Mouse (Mus musculus): ENCODE results near the gene Fosl1. TPM values are rescaled to one million over a fixed set of nuclear protein-coding genes. Genes with fewer than 3 reads are reported as not detected.
"Not testable (repeated sequence)": the region's sequence is repeated elsewhere in the genome, so short reads cannot be mapped to it uniquely, and the experiment has no call there.

Gene Fosl1
- not detected in 2 replicates for polyA plus RNA-seq (2014; fragmentation: Nextera tagmentation; extraction: Ambion mirVana)

DNA sequence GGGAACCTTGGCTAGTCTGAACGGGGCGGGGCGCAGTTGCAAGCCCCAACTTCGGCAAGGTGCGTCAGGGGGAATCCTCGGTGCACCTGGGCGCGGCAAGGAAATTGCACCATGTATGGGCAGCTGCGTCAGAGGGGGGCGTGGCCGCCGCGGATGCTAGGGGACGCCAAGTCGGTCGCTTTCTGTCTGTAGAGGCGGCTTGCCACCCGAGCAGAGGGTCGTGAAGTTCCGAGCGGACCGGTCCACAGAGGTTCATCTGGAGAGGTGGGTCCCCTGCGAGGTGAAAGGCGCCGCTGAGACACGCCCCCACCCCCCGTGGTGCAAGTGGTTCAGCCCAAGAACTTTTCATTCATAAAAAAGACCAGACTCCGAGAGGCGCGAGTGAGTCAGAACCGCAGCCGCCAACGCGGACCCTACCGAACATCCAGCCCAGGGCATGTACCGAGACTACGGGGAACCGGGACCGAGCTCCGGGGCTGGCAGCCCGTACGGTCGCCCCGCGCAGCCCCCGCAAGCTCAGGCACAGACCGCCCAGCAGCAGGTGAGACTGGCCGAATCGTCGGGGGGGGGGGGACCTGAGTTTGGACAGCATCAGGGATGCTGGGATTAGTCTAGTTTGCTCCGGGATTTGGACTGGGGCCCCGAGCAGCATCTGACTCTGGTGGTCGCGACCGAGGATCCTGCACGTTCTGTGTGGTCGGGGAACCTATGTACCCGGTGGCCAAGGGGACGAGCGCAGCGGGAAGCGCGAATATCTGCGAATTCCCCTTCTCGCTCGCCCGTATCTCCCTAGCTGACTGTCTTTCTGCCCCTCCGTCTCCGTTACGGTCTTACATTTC is at the start of gene Fosl1:
Gene Fosl1, plus strand, starts transcription at position 33 of the 839 bp plus-strand sequence.
- DNase-seq (ENCODE audit: low spot score) (peak; percentile 83), ATAC-seq (replicated peaks; ENCODE audit: low FRiP score) (peak; percentile 63; the same call in 1 of the 2 replicates)
- H3K4me1 ChIP-seq (replicated peaks; ENCODE audit: control insufficient read depth, insufficient read depth, low read length), result peaks cover 13% of the 10 kb centered on the region
- H3K9me3 ChIP-seq (ENCODE audit: control insufficient read depth, low read length), result no peaks in the 10 kb centered on the region
- peaks cover 36% of the 10 kb centered on the region for H3K27me3 ChIP-seq (ENCODE audit: control insufficient read depth, insufficient read depth, low read length)
- H3K4me2 ChIP-seq (ENCODE audit: low read depth, low read length, severe bottlenecking), result peak within 1 kb of the TSS; percentile 97
- WGBS, result under 1% methylated on average over 70 of the region's 70 CpGs
- H3K4me3 ChIP-seq (ENCODE audit: low read depth, low read length), result peak within 1 kb of the TSS; percentile 50
- H3K36me3 ChIP-seq (ENCODE audit: control insufficient read depth, insufficient read depth, low read length), result no peaks in the 10 kb centered on the region
- H3K27ac ChIP-seq (ENCODE audit: low read depth, low read length), result no peak within 1 kb of the TSS
- H3K9ac ChIP-seq (ENCODE audit: low read length), result peak within 1 kb of the TSS; percentile 45; the same call in 1 of the 2 replicates

- H3K4me2 ChIP-seq (ENCODE audit: low read depth, low read length, severe bottlenecking); H3K9me3 ChIP-seq (ENCODE audit: control insufficient read depth, low read length); H3K27ac ChIP-seq (ENCODE audit: low read depth, low read length); H3K4me1 ChIP-seq (replicated peaks; ENCODE audit: control insufficient read depth, insufficient read depth, low read length); H3K36me3 ChIP-seq (ENCODE audit: control insufficient read depth, insufficient read depth, low read length); DNase-seq (ENCODE audit: low spot score); ATAC-seq (replicated peaks; ENCODE audit: low FRiP score); H3K9ac ChIP-seq (ENCODE audit: low read length); H3K4me3 ChIP-seq (ENCODE audit: low read depth, low read length); H3K27me3 ChIP-seq (ENCODE audit: control insufficient read depth, insufficient read depth, low read length): not testable (repeated sequence)
- 73% methylated on average over 4 of the region's 4 CpGs for WGBS
Measured at GRCm38 (mm10) chr19:5401073-5401472, 46.3 kb upstream of the Fosl1 start.

DNA sequence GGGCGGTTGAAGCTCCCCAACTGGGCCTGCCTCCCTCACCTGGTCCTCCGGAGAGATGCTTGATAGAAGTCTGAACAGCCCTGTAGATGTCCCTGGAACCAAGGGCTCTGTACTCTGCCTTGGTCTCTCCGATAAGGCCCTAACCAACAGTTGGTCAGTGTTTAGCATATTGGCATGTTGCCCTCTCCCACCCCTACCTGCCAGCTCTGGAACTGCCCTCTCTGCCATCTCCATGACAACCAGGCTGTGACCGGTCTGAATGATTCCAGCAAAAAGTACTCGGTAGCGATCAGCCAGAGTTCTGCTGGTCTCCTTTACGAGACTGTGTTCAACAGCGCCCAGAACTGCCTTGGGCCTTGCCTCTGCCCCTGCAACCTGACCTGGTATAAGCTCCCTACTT is 45.1 kb upstream of the Fosl1 start, which contains the start of gene Tsga10ip:
Gene Tsga10ip, minus strand, starts transcription at position 234 of the 400 bp plus-strand sequence.
- no peaks in the 10 kb centered on the region for H3K27me3 ChIP-seq (ENCODE audit: control insufficient read depth, insufficient read depth, low read length)
- H3K4me3 ChIP-seq (ENCODE audit: low read depth, low read length), result no peak within 1 kb of the TSS
- WGBS, result 85% methylated on average over 8 of the region's 8 CpGs
- ATAC-seq (replicated peaks; ENCODE audit: low FRiP score) (no peak), DNase-seq (ENCODE audit: low spot score) (no peak)
- no peak within 1 kb of the TSS for H3K27ac ChIP-seq (ENCODE audit: low read depth, low read length)
- no peaks in the 10 kb centered on the region; the same call in 1 of the 2 replicates for H3K4me1 ChIP-seq (replicated peaks; ENCODE audit: control insufficient read depth, insufficient read depth, low read length)
- no peaks in the 10 kb centered on the region for H3K36me3 ChIP-seq (ENCODE audit: control insufficient read depth, insufficient read depth, low read length)
- H3K4me2 ChIP-seq (ENCODE audit: low read depth, low read length, severe bottlenecking), result no peak within 1 kb of the TSS
- H3K9ac ChIP-seq (ENCODE audit: low read length), result no peak within 1 kb of the TSS
- H3K9me3 ChIP-seq (ENCODE audit: control insufficient read depth, low read length), result no peaks in the 10 kb centered on the region

GRCm38 (mm10) chr19:5405924-5406323 is 41.4 kb upstream of the Fosl1 start:
- H3K4me2 ChIP-seq (ENCODE audit: low read depth, low read length, severe bottlenecking), result peak overlapping the region; percentile 53
- no peak for ATAC-seq (replicated peaks; ENCODE audit: low FRiP score)
- H3K4me3 ChIP-seq (ENCODE audit: low read depth, low read length), result peak overlapping the region; percentile 30
- H3K27me3 ChIP-seq (ENCODE audit: control insufficient read depth, insufficient read depth, low read length), result no peaks in the 10 kb centered on the region
- no peak for DNase-seq (ENCODE audit: low spot score)
- no peaks in the 10 kb centered on the region for H3K9me3 ChIP-seq (ENCODE audit: control insufficient read depth, low read length)
- no peak overlapping the region for H3K27ac ChIP-seq (ENCODE audit: low read depth, low read length)
- 39% methylated on average over 7 of the region's 7 CpGs for WGBS
- H3K4me1 ChIP-seq (replicated peaks; ENCODE audit: control insufficient read depth, insufficient read depth, low read length), result peaks cover 3% of the 10 kb centered on the region; the same call in 1 of the 2 replicates
- peak overlapping the region; percentile 55 for H3K9ac ChIP-seq (ENCODE audit: low read length)
- H3K36me3 ChIP-seq (ENCODE audit: control insufficient read depth, insufficient read depth, low read length), result no peaks in the 10 kb centered on the region

- DNase-seq (ENCODE audit: low spot score), result peak; percentile 73
- H3K27me3 ChIP-seq (ENCODE audit: control insufficient read depth, insufficient read depth, low read length); H3K4me1 ChIP-seq (replicated peaks; ENCODE audit: control insufficient read depth, insufficient read depth, low read length); H3K36me3 ChIP-seq (ENCODE audit: control insufficient read depth, insufficient read depth, low read length); H3K9me3 ChIP-seq (ENCODE audit: control insufficient read depth, low read length): not testable (repeated sequence)
- Histone ChIP-seq H3K27ac (ENCODE audit: low read depth, low read length) (peak overlapping the region; percentile 75; the same call in 1 of the 2 replicates), H3K4me2 (ENCODE audit: low read depth, low read length, severe bottlenecking) (peak overlapping the region; percentile 80), H3K9ac (ENCODE audit: low read length) (peak overlapping the region; percentile 71), H3K4me3 (ENCODE audit: low read depth, low read length) (peak overlapping the region; percentile 53)
- WGBS, result 9% methylated on average over 22 of the region's 25 CpGs
- peak; percentile 77 for ATAC-seq (replicated peaks; ENCODE audit: low FRiP score)
Measured at GRCm38 (mm10) chr19:5406531-5407126, 40.7 kb upstream of the Fosl1 start.

DNA sequence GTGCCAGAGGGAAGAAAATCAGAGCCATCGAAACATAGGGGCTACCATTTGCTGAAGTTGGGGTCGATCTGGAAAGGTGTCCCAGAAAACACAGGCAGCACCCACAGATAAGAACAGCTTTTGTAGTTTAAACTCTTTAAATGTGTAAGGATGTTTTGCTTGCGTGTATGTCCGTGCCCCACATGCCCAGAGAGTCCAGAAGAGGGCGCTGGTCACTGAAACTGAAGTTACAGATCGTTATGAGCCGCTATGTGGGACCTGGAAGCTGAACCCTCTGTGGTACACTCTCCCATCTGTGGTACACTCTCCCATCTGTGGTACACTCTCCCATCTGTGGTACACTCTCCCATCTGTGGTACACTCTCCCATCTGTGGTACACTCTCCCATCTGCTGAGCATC is 40.2 kb upstream of the Fosl1 start:
- H3K9ac ChIP-seq (ENCODE audit: low read length), result peak overlapping the region; percentile 71
- DNase-seq (ENCODE audit: low spot score), result peak; percentile 74
- no peaks in the 10 kb centered on the region for H3K36me3 ChIP-seq (ENCODE audit: control insufficient read depth, insufficient read depth, low read length)
- WGBS, result 20% methylated on average over 7 of the region's 7 CpGs
- peak; percentile 36; the same call in 1 of the 2 replicates for ATAC-seq (replicated peaks; ENCODE audit: low FRiP score)
- H3K27ac ChIP-seq (ENCODE audit: low read depth, low read length), result peak overlapping the region; percentile 75; the same call in 1 of the 2 replicates
- H3K4me2 ChIP-seq (ENCODE audit: low read depth, low read length, severe bottlenecking), result peak overlapping the region; percentile 80
- H3K27me3 ChIP-seq (ENCODE audit: control insufficient read depth, insufficient read depth, low read length), result no peaks in the 10 kb centered on the region
- H3K4me1 ChIP-seq (replicated peaks; ENCODE audit: control insufficient read depth, insufficient read depth, low read length), result peaks cover 3% of the 10 kb centered on the region; the same call in 1 of the 2 replicates
- H3K9me3 ChIP-seq (ENCODE audit: control insufficient read depth, low read length), result no peaks in the 10 kb centered on the region
- H3K4me3 ChIP-seq (ENCODE audit: low read depth, low read length), result peak overlapping the region; percentile 53

DNA sequence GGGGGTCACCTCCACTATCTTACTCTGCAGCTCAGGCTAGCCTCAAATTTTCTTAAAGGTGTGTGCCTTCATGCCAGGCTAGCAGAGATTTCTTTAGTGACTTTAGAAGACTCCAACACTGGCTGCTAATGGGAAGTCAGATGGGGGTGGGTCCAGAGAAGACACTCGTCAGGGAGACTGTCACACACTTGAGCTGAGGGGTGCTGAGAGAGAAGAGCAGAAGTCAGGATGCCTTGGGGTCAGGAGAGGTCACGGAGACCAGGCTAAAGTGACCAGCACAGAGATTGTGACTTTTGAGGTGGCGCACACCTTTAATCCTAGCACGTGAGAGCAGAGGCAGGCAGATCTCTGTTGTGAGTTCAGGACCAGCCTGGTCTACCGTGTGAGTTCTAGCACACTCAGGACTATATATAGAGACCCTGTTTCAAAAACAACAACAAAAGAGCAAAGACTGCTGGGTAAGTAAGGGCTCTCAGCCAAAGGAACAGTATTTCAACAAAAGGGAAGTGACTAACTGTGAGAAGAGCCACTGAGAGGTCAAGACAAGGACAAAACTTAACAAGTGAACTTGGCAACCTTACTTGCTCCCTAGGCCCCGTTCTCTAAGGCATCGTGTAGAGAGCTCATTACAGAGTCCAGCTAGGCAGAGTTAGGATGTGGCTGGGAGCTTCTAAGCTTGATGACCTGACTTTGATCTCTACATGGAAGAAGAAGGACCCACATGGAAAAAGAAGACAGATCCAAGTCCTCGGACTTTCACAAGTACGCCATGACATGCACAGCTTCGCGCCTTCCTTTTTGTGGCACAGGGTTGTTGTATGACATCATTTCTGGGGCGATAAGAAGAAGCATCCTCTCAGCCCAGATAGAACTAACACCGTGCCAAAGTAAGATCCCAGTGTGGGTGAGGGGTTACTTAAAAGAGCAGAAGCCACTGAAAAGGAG is 39.0 kb upstream of the Fosl1 start:
- H3K9me3 ChIP-seq (ENCODE audit: control insufficient read depth, low read length), result no peaks in the 10 kb centered on the region
- no peak for DNase-seq (ENCODE audit: low spot score)
- no peak overlapping the region for H3K4me2 ChIP-seq (ENCODE audit: low read depth, low read length, severe bottlenecking)
- WGBS, result 93% methylated on average over 13 of the region's 13 CpGs
- H3K27me3 ChIP-seq (ENCODE audit: control insufficient read depth, insufficient read depth, low read length), result no peaks in the 10 kb centered on the region
- H3K36me3 ChIP-seq (ENCODE audit: control insufficient read depth, insufficient read depth, low read length), result no peaks in the 10 kb centered on the region
- no peak for ATAC-seq (replicated peaks; ENCODE audit: low FRiP score)
- H3K9ac ChIP-seq (ENCODE audit: low read length), result no peak overlapping the region; the same call in 1 of the 2 replicates
- peaks cover 3% of the 10 kb centered on the region; the same call in 1 of the 2 replicates for H3K4me1 ChIP-seq (replicated peaks; ENCODE audit: control insufficient read depth, insufficient read depth, low read length)
- H3K27ac ChIP-seq (ENCODE audit: low read depth, low read length), result no peak overlapping the region
- H3K4me3 ChIP-seq (ENCODE audit: low read depth, low read length), result 0 out of 2 replicates have a peak overlapping the region, but pooled peaks have one; percentile 53

- DNase-seq (ENCODE audit: low spot score) (no peak), ATAC-seq (replicated peaks; ENCODE audit: low FRiP score) (no peak)
- WGBS, result 81% methylated on average over 5 of the region's 5 CpGs
- H3K27me3 ChIP-seq (ENCODE audit: control insufficient read depth, insufficient read depth, low read length), result no peaks in the 10 kb centered on the region
- H3K4me2 ChIP-seq (ENCODE audit: low read depth, low read length, severe bottlenecking), result no peak overlapping the region
- H3K9me3 ChIP-seq (ENCODE audit: control insufficient read depth, low read length), result no peaks in the 10 kb centered on the region
- peaks cover 3% of the 10 kb centered on the region; the same call in 1 of the 2 replicates for H3K4me1 ChIP-seq (replicated peaks; ENCODE audit: control insufficient read depth, insufficient read depth, low read length)
- no peak overlapping the region for H3K27ac ChIP-seq (ENCODE audit: low read depth, low read length)
- H3K36me3 ChIP-seq (ENCODE audit: control insufficient read depth, insufficient read depth, low read length), result no peaks in the 10 kb centered on the region
- H3K4me3 ChIP-seq (ENCODE audit: low read depth, low read length), result no peak overlapping the region
- no peak overlapping the region for H3K9ac ChIP-seq (ENCODE audit: low read length)
Measured at GRCm38 (mm10) chr19:5409068-5409467, 38.3 kb upstream of the Fosl1 start.

All from forebrain, embryonic 11.5 days (tissue).